Mouse (Mus musculus): Measurements from ENCODE around the gene Tsc2.

DNA sequence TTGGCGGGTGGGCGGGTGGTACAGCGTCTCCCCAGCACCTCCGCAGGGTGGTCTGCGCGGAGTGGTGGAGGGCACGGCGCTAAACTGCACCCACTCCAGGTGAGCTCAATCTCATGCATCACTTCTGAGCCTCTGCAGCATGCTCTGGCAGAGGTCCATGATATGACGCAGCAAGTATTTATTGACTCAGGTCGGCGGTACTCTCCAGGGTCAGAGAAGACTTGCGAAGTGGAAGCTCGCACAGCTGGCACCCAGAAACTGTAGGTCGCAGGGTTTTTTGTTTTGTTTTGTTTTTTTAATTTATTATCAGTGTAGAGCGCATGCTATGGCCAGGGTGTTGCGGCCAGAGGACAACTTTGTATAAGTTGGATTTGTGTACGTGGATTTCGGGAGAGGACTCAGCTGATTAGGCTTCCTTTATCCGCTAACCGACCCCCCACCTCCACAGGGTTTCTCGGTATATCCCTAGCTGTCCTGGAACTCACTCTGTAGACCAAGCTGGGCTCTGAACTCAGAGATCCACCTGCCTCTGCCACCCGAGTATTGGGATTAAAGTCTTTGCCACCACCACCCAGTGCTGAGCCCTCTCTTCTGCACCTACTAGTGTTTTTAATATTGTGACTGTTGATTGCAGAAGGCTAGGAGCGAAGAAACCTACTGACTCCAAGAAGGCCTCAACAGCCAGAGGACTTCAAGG, 83.4 kb downstream of the Tsc2 start:
- no peak for TF ChIP-seq CTCF (IDR thresholded peaks at IDR 0.05; ENCODE audit: low read depth)
- TF ChIP-seq EP300 (IDR thresholded peaks at IDR 0.05; ENCODE audit: low read depth) = no peak
